Mouse (Mus musculus) spleen, adult 2 months (tissue): ENCODE measurements at regions not wholly inside any gene's neighbourhood (a gene's known extent, or its start where the extent isn't known, plus 50 kb on each side); places are given as distances from the start of the nearest gene placed in this dataset.

ENCODE experiments used
- CTCF ChIP-seq: fragments of 200-500 bp; IDR thresholded peaks from 2 replicates; pipeline ENCODE4 v1.5.1; 2011; ENCODE audit warnings: mild to moderate bottlenecking, inconsistent platforms; ENCODE audit not compliant: insufficient read depth, insufficient read length, insufficient replicate concordance; ENCODE audit errors: extremely low read depth
- POLR2A ChIP-seq: fragments of 200-500 bp; IDR thresholded peaks from 2 replicates; pipeline ENCODE4 v1.6.1; 2011; ENCODE audit warnings: low read depth, low read length, inconsistent platforms

DNA sequence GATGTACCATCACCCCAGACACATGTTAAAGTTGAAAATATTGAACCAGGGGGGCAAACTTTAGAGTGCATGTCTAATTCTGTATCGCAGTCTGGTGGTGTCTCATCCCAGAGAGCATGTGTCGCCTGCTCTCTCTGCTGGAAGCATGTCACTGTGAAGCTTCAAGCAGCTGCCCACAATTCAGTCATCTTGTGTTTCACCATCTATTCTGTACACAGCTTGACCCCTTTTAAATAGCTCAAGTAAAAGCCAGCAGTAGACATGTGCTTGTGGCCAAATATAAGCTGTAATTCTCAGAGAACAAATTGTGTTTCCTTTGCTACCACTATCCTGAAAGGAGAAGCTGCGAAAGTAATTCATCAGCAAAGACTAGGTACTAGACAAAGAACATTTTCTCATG lies 96.6 kb upstream of the Htr2a start:
- TF ChIP-seq POLR2A (no peak), CTCF (no peak)
